Mouse (Mus musculus) ES-CJ7 (cell line): ENCODE results near the gene Tmem11.
"Not testable (repeated sequence)": the region's sequence is repeated elsewhere in the genome, so short reads cannot be mapped to it uniquely, and the experiment has no call there.

ENCODE experiments used
- DNase-seq: peaks from one replicate; pipeline ENCODE4 v3.0.0; 2011; ENCODE audit warnings: low read depth, low spot score

Tmem11 gene

DNA sequence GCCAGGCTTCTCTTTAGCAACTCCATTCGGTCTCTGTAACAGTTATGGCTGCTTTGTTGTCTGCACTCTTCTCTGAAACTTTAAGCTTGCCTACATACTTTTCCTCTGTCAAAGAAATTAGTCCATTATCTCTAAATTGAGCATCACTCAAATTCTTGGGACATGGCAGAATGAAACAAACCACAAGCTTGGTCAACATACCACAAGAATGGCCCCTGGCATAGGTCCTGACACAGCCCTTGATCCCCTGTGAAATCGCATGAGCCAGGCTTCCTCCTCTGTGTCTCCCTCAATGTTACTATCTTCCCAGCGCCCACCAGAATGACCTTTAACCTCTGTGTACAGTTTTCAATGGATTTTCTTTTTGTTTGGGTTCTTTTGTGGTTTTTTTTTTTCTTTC, 3.3 kb upstream of the Tmem11 start:
- DNase-seq: no peak

DNA sequence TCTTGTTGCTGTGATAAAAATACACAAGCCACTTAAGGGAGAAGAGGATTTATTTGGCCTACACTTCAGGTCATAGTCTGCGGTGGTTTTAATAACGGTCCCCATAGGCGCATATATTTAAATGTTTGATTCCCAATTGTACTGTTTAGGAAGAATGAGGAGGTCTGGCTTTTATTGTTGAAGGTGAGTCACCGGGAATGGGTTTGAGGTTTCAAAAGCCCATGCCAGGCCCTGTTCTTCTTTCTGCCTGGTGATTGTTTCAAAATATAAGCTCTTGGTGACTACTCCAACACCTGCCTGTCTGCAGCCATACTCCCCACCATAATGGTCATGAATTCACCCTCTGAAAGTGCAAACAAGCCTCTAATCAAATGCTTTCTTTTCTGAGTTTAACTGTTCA, 1.5 kb upstream of the Tmem11 start:
- DNase-seq: no peak

DNA sequence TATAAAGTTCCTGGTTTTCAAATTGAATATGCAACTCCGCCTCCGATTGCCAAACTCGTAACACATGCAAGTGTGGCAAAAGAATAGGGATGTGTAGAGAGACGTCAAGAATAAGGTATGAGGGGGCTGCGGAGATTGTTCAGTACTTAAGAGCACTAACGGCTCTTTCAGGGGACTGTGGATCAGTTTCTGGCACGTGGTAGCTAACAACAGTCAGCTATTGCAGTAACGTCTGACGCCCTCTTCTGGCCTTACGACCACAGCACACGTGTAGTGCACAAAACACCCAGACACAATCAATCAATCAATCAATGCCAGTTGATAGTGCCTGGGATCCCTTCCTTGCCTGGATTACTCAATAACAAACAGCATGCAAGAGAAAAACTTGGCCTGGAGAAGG, 351 bp upstream of the Tmem11 start:
- DNase-seq: peak; percentile 96

DNA sequence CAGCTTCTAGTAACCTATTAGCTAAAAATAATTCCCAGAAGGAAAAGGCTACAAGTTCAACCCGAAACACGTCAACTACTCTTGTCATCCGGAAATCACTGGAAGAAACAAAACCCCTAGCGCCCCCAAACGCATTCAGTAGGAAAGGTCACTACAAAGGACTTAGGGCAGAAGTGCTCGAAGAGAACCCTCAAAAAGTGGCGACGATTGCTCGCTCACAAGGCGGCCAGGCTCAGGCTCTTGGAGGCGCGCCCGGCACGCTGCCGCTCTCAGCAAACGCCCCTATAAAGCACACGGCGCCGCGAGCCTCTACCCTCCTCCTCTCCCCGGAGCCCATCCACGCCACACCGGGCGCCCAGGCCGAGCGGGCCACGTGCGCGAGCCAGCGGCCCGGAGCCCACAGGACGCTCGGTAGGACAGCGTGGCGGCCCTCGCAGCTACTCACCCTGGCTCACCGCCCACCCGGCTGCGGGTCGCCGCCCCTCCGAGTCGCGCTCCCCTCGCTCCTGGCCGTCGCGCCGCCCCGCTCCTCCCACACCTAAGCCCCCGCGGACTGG, 938 bp downstream of the Tmem11 start:
- peak; percentile 69 for DNase-seq

DNA sequence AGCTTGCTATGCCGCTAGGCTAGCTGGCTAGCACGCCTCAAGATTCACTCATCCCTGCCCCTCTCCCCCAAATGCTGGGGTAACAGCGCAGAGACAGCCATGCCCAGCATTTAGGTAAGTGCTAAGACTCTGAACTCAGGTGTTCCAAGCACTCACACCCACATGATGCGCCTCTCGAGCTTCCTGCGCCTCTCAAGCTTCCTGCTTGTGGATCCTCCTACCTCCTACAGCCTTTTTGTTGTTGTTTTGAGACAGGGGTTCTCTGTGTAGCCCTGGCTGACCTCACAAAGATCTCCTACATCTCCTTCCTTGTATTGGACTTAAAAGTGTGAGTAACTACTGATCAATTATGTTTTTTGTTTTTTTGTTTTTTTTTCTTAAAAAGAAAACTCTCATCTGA, 6.0 kb downstream of the Tmem11 start:
- DNase-seq: no peak

DNA sequence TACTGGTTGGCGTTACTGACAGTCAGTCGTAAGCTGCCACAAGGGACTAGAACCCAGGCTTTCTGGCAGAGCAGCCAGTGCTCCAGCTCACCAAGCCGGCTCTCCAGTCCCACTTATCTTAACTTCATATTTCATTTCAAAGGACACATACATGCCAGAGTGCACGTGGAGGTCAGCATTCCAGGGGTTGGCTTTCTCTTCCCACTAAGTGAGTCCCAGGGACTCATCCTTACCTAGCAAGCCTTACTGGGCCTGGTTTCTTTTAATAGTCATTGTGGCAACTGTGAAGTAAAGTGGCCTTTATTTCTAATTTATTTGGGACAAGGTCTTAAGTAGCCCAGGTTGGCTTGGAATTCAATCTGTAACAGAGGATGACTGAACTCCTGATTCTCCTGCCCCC, 7.7 kb downstream of the Tmem11 start:
- no peak for DNase-seq

DNA sequence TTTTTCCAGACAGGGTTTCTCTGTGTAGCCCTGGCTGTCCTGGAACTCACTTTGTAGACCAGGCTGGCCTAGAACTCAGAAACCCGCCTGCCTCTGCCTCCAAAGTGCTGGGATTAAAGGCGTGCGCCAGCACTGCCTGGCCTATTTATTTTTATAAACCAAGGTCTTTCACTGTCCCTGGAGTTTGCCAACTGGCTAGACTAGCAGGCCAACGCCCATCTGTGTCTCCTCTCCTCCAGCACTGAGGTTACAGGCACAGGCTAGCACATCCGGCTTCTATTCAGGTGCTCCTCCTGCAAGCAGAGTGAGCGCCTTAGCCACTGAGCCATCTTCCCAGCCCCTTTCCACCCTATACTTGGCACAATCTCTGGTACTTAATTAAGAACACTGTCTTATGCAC, 9.6 kb downstream of the Tmem11 start:
- DNase-seq: not testable (repeated sequence)

DNA sequence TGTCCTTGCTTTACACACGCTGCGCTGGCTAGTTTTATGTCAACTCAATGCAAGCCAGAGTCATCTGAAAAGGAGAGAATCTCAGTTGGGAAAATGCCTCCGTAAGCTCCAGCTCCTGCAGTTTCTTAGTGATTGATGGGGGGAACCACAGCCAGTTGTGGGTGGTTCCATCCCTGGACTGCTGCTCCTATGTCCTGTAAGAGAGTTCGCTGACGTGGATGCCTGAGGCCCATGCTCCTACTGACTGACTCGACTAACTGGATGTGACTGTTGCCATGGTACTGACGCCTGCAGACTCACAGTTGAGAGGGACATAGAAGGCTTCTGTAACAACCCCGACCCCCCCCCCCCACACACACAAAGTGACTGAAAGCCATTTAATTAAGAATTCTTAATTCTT, 11.2 kb downstream of the Tmem11 start:
- DNase-seq: no peak

DNA sequence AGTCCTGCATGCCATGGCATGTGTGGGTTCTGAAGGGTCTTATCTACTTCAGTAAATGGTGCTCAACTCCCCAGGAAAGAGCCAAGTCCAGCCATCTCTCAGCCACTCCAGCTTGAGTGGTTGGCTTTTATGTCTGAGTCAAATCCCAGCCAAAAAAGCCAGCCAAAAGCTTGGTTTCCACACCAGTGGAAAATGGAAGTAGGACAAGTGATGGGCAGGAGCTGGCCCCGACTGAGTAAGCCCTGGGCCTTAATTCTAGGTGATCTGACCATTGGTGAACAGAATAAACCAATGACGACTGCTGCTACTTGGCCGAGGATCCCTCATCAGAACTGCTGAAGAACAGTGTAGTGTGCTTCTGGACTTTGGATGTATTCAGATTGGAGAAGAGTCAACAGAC, 11.6 kb downstream of the Tmem11 start:
- DNase-seq: no peak

DNA sequence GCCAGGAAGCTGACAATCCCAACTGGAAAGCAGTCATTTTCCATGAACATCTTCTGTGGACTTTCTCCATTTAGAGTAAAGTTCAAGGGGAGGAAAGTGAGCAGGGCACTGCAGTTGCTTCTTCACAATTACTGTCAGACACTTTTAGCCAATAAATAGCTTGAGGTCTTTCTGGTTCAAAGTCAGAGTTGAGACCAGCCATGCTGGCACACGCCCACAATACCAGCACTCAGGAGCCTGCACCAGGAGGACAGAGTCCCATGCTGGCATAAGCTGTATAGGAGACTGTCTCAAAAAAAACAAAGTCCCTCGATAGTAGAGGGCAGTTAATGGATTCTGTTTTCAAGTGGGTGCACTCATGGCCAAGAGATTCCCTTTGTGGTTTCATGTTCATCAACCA, 13.1 kb downstream of the Tmem11 start:
- no peak for DNase-seq

DNA sequence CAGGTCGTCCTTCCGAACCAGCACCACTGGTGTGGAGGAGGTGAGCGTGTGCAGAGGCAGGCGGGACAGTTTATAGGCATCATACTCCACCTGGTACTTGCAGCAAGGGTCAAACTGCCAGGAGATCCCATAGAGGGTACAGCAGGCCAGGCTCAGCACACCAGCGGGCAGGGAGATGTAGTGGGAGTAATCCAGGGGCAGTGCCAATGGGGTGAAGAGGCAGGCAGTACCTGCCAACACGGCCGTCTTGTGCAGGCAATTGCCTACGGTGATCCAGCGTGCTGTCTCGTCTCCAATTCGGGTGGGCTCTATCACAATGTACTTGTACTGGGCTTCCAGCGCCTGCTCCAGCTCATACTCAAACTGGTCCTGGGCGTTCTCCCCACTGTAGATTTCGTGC, 14.2 kb downstream of the Tmem11 start:
- no peak for DNase-seq

DNA sequence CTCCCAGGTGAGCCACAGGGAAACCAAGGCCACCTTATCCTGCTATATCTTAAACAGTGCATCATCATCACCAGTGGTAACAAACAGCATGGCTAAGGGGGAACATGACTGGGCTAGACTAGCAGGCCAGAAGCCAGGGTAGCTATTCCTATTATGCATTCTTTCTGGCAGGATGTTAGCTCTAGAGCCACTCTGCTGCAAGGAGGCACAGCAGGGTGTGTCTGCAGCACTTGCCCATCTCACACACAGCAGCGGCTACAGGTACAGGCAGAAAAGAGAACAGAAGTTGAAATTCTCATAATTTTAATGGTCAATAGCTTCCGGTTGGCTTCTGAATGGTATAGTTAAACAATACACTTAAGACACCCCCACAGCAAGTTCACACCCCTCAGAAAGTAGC, 14.9 kb downstream of the Tmem11 start:
- no peak for DNase-seq

DNA sequence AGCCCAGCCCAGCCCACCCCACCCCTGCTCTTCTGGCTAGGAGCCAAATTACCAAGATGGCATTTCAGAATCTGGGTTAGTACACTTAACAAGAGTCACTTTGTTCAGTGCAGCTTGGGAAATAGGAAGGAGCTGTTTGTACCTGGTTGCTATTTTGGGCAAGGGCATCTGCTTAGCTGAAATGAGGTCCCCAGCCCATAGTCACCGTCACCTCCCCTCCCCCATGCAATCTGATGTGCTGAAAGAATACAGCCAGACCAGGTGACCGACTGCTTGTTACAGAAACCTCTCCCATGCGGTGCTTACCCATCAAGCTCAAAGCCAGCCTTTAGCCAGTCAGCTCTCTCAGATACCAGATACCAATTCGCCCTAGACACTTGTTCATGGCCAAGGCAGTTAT, 15.9 kb downstream of the Tmem11 start:
- no peak for DNase-seq

DNA sequence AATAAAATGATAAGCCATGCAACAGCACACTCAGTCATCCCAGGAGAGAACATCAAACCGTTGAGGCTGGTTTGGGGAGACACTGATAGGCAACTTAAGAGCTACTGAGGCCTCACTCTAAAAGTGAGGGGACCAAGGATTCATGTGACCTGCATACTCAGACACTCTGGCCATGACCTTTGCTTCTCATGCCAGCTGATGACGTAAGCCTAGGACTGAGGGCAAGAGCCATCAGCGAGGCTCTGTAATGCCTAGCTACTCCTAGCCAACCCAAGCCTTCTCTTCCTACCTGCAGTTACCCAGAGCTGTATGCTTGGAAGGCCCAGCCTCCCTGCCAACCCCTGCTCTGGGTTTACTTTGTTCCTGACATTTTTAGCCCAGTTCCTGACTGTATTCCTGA, 17.1 kb downstream of the Tmem11 start:
- DNase-seq: no peak

DNA sequence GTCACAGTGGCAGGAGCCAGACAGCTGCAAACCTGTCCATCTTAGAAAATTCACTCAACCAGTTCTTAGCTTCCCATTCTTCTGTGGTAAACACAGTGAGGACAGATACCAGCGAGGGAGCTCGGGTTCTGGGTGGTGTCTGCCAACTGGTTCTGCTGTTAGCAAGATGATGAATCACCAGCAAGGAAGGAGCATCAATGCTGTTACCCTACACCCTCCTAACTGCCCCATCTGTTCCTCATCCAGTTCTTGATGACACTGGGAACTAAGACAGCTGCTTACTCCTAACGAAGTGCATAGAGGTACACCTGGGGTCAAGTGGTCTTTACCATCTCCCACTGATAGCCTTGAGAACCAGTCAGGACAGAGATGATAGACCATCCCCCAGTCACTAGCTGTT, 22.5 kb downstream of the Tmem11 start:
- no peak for DNase-seq

DNA sequence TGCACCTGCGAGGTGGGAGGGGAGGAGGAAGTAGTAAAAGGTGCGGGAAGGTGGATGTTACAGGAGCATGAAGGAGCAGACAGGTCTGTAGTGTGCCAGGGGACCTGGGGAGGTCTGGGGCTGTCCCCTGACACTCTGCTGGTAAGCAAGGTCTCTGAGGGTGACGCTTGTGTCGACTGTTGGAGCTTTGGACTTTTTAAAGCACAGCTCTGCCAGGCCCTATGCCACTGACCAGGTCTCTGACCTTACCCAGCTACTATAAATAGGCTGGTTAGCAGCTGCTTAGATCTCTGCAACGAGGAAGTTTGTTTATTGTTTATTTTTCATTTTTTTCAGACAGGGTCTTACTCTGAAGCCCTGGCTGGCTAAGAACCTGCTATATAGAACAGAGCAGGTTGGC, 33.7 kb downstream of the Tmem11 start:
- no peak for DNase-seq

DNA sequence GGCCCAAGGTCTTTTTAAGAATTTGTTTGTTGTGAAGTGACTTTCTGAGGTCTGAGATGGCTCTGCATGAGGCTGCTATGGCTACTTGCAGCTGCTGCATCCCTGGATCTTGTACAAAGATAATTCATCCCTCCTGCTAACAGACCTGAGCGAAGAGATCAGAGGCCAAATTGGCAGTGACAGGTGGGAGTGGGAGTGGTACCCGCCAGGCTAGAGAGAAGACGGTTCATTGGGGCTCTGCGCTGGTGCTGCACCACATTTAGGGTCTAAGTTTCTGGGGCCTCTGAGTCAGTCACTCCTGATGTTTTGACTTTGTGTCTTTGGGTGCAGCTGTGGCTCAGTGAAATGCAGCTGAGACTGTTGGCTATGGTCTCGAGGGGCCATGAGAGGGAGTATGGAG, 35.7 kb downstream of the Tmem11 start:
- no peak for DNase-seq

DNA sequence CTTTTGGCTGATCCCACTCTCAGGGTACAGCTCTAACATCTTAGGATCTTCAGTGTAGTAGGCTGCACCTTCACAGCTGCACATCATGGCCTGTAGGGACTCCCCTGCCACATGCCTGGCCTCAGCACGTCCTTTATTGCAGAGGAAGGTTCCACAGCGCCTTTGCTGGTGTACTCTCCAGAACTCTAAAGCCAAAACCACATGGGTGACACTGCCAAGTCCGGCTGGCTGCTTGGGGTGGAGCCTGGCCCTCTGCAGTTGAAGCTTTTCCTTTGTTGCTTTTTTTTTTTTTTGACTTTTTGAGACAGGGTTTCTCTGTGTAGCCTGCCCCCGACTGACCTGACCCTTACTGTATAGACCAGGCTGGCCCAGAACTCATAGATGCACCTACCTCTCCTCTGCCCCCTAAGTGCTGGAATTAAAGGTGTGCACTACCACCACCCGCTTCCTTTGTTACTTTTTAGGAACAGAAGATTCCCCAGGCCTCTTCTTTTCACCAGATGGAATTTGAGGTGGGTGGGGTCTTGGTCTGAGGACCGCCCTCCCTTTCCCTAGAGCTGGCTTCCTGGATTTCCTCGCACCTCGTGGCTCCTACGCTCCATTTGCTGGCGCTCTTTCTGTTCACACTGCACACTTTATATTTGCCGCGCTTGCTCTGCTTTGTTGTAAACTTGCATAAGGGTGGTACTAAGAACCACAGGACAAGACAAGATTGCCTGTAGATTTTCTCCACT, 37.4 kb downstream of the Tmem11 start:
- DNase-seq: peak; percentile 81

DNA sequence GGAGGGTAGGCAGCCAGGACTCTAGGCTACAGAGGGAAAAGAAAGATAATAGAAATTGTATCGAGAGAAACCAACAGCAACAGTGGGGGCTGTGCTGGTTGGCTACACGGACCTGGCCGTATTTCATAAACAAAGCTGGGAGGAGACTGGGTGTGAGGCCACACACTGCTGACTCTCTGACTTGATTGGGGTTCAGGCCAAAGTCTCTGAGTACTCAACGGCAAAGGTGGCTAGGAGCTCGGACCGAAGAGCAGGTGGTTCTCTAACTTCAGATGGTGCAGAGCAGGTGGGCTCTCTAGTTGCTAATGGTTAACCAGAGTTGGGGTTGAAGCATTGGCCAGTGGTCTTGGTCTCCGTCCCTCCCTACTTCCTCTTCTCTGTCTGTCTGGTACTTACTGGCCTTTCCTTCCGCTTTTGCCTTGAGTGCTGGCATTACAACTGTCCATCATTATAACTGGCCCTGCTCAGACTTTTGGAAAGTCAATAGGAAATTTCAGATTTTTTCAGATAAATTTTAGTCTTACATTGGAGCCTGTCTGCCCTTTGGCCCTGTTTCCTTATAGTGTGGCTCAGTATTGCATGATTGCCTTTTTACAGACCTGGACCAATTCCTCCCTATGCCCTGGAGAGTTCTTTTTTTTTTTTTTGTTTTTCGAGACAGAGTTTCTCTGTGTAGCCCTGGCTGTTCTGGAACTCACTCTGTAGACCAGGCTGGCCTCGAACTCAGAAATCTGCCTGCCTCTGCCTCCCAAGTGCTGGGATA, 41.2 kb downstream of the Tmem11 start:
- no peak for DNase-seq

DNA sequence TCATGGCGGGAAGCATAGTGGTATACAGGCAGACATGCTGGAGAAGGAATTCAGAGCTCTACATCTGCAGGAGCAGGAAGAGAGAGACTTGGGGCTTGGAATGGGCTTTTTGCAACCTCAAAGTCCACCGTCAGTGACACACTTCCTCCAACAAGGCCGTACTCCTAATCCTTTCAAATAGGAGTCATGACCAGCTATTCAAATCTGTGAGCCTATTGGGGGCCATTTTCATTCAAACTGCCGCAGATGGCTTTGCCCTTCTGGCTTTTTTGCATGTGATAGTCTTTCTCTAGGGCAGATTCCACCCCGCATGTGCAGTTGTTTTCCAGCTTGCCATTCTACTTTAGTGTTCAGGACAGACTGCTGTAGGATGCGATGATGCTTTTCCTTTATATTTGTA, 42.2 kb downstream of the Tmem11 start:
- peak; percentile 55 for DNase-seq

DNA sequence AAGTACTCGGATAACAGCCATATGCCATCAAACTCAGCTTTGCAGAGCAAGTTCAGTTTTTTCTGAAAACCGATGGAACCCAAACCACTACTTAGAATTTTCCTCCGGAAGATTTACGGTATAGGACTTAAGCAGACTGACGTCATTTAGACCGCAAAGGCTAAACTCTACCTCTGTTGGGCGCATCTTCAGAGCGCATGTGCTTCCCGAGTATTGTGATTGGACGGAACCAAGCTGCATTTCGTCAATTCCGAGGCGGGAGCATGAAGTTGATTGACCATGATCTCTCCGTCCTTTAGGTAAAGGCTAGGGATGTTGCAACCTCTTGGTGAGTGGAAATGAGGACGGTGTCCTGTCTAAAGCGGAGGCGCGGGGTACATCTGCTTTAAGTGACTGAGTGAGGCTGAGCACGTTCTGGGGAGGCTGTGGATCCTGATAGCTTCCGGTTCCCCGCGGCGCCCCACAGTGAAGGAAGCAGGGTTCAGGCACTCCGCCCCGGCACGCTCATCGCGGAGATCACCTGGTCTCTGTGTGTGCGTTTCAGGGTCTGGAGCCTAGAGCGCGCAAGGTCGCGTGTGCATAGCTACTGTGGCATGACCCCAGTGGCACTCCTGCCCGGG, 48.5 kb downstream of the Tmem11 start, which contains the start of gene Dhrs7b:
Gene Dhrs7b (plus strand): TSS at position 199 of the 620 bp plus-strand sequence.
- peak; percentile 99 for DNase-seq

DNA sequence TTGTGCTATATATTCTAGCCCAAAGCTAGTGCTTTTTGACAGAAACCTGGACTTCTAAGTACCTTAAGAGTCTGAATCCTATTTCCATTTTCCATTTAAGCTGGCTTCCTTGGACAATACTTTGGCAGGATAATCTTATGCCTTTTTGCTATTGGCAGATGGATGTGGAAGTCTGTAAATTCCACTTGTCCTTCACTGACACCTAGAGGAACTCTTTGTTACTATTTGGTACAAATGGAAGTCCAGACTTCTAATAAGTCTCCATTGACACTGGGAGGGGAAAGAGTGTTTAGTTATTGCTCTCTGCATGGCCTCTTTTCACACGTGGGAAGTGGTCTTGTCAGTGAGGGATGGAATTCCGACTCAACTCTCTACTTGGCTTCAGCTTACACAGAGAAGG, 50.2 kb downstream of the Tmem11 start:
- peak; percentile 33 for DNase-seq
